Mouse (Mus musculus) testis, adult 2 months (tissue): ENCODE data around the gene Bsg.

Experiments used
- CTCF ChIP-seq: fragments of 200-500 bp; IDR thresholded peaks from 2 replicates; pipeline ENCODE4 v1.5.1; 2012; ENCODE audit warnings: low read depth, mild to moderate bottlenecking, inconsistent platforms, low read length, moderate library complexity; ENCODE audit not compliant: control insufficient read depth, insufficient read depth, insufficient replicate concordance
- POLR2A ChIP-seq: fragments of 200-500 bp; IDR thresholded peaks from 2 replicates; pipeline ENCODE4 v1.6.1; 2012; ENCODE audit warnings: low read depth, mild to moderate bottlenecking, inconsistent platforms, low read length, moderate library complexity; ENCODE audit not compliant: control insufficient read depth

DNA sequence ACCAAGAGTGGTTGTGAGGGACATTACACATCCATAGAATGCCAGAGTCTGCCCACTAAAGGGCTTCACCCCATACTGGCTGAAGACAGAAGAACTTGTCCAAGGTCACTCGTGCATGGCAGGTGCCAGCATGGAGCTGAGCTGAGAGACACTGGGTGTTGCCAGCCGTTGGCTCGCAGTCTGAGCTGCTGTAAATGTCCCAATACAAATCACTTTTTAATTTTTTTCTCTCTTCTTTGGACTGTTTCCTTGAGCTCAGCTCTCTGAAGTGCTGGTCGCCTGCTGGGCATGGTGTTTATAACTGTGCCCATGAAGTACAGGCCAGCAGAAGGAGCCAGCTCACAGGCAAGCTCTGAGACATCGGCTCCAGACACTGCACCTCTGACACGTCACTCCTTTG is 18.8 kb downstream of the Bsg start:
- TF ChIP-seq CTCF (no peak), POLR2A (no peak)
